Mouse (Mus musculus): ENCODE measurements around the gene Coq6. TPM values are rescaled to one million over a fixed set of nuclear protein-coding genes. Genes with fewer than 3 reads are reported as not detected.

Coq6 gene
- polyA plus RNA-seq, 2 experiments, result 22.0 to 22.5 TPM

DNA sequence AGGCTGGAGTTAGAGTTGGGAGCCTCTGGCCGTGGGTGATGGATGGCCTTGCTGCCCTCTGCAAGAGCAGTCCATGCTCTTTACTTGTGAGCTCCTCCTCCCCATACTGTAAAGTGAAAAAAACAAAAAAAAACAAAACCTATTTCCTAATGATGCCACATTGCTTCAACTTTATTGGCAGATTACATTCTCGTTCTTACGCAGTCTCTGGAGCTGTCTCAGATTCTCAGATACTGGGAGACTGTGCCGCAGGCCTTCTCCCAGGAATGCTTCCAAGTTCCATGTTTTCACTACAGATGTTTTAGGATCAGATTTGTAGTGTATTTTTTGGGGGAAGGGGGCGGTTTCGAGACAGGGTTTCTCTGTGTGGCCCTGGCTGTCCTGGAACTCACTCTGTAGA is 3.7 kb downstream of the Coq6 start:
- no peaks in the 10 kb centered on the region for H3K9me3 ChIP-seq (ENCODE audit: control insufficient read depth, low read length)
- no peak for ATAC-seq (ENCODE audit: insufficient read depth)
- TF ChIP-seq EP300 (IDR thresholded peaks at IDR 0.05; ENCODE audit: low read depth) (no peak), CTCF (IDR thresholded peaks at IDR 0.05; ENCODE audit: low read depth) (no peak)

DNA sequence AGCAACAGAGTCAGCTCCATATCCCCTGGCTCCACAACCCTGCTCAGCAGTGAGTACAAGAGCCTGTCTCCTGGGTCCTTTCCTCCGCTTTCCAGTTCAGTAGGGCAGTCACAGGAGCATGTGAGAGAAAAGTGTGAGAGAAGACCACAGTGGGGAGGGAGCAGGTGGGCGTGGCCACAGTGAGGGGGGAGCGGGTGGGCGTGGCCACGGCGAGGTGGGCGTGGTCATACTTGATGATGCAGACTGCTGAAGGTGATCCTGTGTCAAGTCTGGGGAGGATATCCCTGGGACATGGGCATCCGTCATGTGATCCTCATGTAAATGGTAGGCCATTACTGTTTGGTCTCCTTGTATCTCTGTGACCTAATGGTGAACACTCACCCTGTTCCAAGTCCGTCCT is 5.5 kb downstream of the Coq6 start:
- Histone ChIP-seq H3K4me2 (ENCODE audit: low read depth) (no peak overlapping the region), H3K4me1 (replicated peaks; ENCODE audit: control insufficient read depth in 2 of 2, insufficient read depth in 2 of 2, low read length in 1 of 2) (peaks cover 10 to 14% of the 10 kb centered on the region in 2 experiments), H3K4me3 (ENCODE audit: insufficient read depth in 1 of 2, low read depth in 2 of 2, low read length in 2 of 2) (no peak overlapping the region), H3K27ac (no peak overlapping the region), H3K9me3 (ENCODE audit: control insufficient read depth, low read length) (no peaks in the 10 kb centered on the region), H3K27me3 (ENCODE audit: control insufficient read depth, insufficient read depth, low read length) (no peaks in the 10 kb centered on the region), H3K36me3 (replicated peaks; ENCODE audit: control insufficient read depth, insufficient read depth, low read depth) (peaks cover 22% of the 10 kb centered on the region), H3K9ac (replicated peaks) (no peak overlapping the region)
- TF ChIP-seq EP300 (IDR thresholded peaks at IDR 0.05; ENCODE audit: low read depth) (no peak), CTCF (IDR thresholded peaks at IDR 0.05; ENCODE audit: low read depth) (no peak)
- 59% methylated on average over 9 of the region's 9 CpGs for WGBS (ENCODE audit: insufficient replicate concordance)
- ATAC-seq (ENCODE audit: insufficient read depth) (no peak), DNase-seq (ENCODE audit: low read depth in 3 of 3, low spot score in 3 of 3) (no peak)

More for the DNA sequence above, 3.7 kb downstream of the Coq6 start:
- peaks cover 20 to 24% of the 10 kb centered on the region in 2 experiments for H3K4me1 ChIP-seq (replicated peaks; ENCODE audit: control insufficient read depth in 2 of 2, insufficient read depth in 2 of 2, low read length in 1 of 2)
- H3K4me3 ChIP-seq (ENCODE audit: insufficient read depth in 1 of 2, low read depth in 2 of 2, low read length in 2 of 2), result no peak overlapping the region
- H3K27me3 ChIP-seq (ENCODE audit: control insufficient read depth, insufficient read depth, low read length), result no peaks in the 10 kb centered on the region
- H3K4me2 ChIP-seq (ENCODE audit: low read depth), result no peak overlapping the region
- WGBS (ENCODE audit: insufficient replicate concordance), result 85% methylated on average over 6 of the region's 6 CpGs
- H3K36me3 ChIP-seq (replicated peaks; ENCODE audit: control insufficient read depth, insufficient read depth, low read depth), result peaks cover 11% of the 10 kb centered on the region
- no peak overlapping the region for H3K27ac ChIP-seq
- DNase-seq (ENCODE audit: low read depth in 3 of 3, low spot score in 3 of 3), result no peak
- no peak overlapping the region for H3K9ac ChIP-seq (replicated peaks)

DNA sequence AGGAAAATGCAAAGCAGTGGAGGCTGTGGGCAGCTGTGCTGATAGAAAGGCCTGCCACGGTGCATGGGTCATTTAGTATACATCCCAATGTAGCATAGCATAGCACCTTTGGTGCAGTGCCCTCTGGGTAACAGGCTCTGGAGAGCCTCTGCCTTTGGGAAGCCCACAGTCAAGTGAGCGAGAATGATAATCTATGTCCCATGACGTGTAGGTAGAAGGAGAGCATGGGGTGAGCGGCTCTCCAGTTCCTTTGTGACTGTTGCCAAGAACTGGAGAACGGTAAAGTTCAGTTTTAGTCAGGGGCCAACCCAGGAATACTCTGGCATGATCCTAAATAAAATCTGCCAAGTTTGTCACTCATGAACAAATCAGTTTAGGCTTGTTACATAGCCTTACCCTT is 10.2 kb downstream of the Coq6 start:
- Histone ChIP-seq H3K4me2 (ENCODE audit: low read depth) (no peak overlapping the region), H3K27ac (no peak overlapping the region), H3K4me1 (replicated peaks; ENCODE audit: control insufficient read depth in 2 of 2, insufficient read depth in 2 of 2, low read length in 1 of 2) (peaks cover 2 to 3% of the 10 kb centered on the region in 2 experiments; a peak in 1 of 4 replicates), H3K4me3 (ENCODE audit: insufficient read depth in 1 of 2, low read depth in 2 of 2, low read length in 2 of 2) (no peak overlapping the region), H3K9me3 (ENCODE audit: control insufficient read depth, low read length) (no peaks in the 10 kb centered on the region), H3K36me3 (replicated peaks; ENCODE audit: control insufficient read depth, insufficient read depth, low read depth) (peaks cover 35% of the 10 kb centered on the region), H3K9ac (replicated peaks) (no peak overlapping the region), H3K27me3 (ENCODE audit: control insufficient read depth, insufficient read depth, low read length) (no peaks in the 10 kb centered on the region)
- ATAC-seq (ENCODE audit: insufficient read depth), result no peak
- TF ChIP-seq EP300 (IDR thresholded peaks at IDR 0.05; ENCODE audit: low read depth) (no peak), CTCF (IDR thresholded peaks at IDR 0.05; ENCODE audit: low read depth) (no peak)
- DNase-seq (ENCODE audit: low read depth in 3 of 3, low spot score in 3 of 3), result no peak
- 81% methylated on average over 5 of the region's 5 CpGs for WGBS (ENCODE audit: insufficient replicate concordance)

DNA sequence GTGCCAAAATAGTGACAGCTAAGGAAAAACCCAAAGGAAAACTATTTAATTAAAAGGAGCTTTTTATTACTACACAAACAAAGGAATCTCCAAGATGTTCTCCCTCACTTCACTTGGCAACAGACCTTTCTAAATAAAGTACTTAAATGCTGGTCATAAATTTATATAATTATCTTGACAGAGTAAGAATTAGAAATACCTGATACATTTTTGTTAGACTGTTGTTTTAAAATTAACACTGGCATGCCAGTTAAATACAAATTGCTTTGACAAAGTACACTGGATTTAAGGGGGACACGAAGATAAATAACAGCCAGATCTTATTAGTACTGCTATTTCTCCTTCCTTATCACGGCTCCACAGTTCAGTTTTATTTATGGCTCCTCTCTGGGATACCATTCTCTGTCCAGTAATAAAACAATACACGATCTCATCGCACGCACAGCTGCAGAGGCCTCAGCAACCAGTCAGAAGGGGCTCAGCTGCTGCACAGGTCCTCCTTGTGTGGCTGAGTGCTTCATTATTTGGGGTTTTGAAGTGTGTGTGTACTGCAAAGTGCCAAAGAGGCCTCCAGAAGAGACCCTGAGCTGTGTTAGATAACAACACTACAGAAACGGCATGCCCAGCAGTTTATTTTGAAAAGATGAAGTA is 12.5 kb downstream of the Coq6 start:
- Histone ChIP-seq H3K27ac (no peak overlapping the region), H3K4me3 (ENCODE audit: insufficient read depth in 1 of 2, low read depth in 2 of 2, low read length in 2 of 2) (no peak overlapping the region), H3K27me3 (ENCODE audit: control insufficient read depth, insufficient read depth, low read length) (no peaks in the 10 kb centered on the region), H3K9me3 (ENCODE audit: control insufficient read depth, low read length) (no peaks in the 10 kb centered on the region), H3K36me3 (replicated peaks; ENCODE audit: control insufficient read depth, insufficient read depth, low read depth) (peaks cover 25% of the 10 kb centered on the region), H3K4me1 (replicated peaks; ENCODE audit: control insufficient read depth in 2 of 2, insufficient read depth in 2 of 2, low read length in 1 of 2) (no peaks in the 10 kb centered on the region), H3K9ac (replicated peaks) (no peak overlapping the region), H3K4me2 (ENCODE audit: low read depth) (no peak overlapping the region)
- TF ChIP-seq EP300 (IDR thresholded peaks at IDR 0.05; ENCODE audit: low read depth), result no peak
- no peak for TF ChIP-seq CTCF (IDR thresholded peaks at IDR 0.05; ENCODE audit: low read depth)
- DNase-seq (ENCODE audit: low read depth in 3 of 3, low spot score in 3 of 3) (no peak), ATAC-seq (ENCODE audit: insufficient read depth) (no peak)
- 75% methylated on average over 6 of the region's 6 CpGs for WGBS (ENCODE audit: insufficient replicate concordance)

DNA sequence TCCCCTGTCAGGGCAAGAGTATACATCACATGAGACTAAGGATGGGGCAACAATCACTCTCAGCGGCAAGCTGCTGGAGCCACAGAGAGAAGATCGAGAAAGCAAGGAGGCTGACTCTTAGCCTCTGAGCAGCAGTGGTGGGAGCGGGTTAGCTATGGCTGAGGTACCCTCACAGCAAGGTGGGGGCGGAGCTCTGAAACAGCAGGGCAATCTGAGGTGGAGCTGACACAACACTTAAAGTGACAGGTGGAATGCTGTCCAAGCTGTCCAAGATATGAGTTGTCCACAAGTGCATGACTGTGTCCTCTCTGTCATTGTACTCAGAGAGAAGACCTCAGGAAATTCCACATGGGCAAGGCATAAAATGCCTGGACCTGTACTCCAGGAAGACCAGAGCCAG is 20.9 kb downstream of the Coq6 start:
- no peaks in the 10 kb centered on the region for H3K27me3 ChIP-seq (ENCODE audit: control insufficient read depth, insufficient read depth, low read length)
- ATAC-seq (ENCODE audit: insufficient read depth), result no peak
- peaks cover 0 to 12% of the 10 kb centered on the region in 2 experiments for H3K4me1 ChIP-seq (replicated peaks; ENCODE audit: control insufficient read depth in 2 of 2, insufficient read depth in 2 of 2, low read length in 1 of 2)
- DNase-seq (ENCODE audit: low read depth in 3 of 3, low spot score in 3 of 3), result no peak
- no peak overlapping the region for H3K9ac ChIP-seq (replicated peaks)
- H3K4me3 ChIP-seq (ENCODE audit: insufficient read depth in 1 of 2, low read depth in 2 of 2, low read length in 2 of 2), result no peak overlapping the region
- no peaks in the 10 kb centered on the region for H3K9me3 ChIP-seq (ENCODE audit: control insufficient read depth, low read length)
- WGBS (ENCODE audit: insufficient replicate concordance), result 74% methylated on average over 4 of the region's 4 CpGs
- no peaks in the 10 kb centered on the region; the same call in 1 of the 2 replicates for H3K36me3 ChIP-seq (replicated peaks; ENCODE audit: control insufficient read depth, insufficient read depth, low read depth)
- TF ChIP-seq EP300 (IDR thresholded peaks at IDR 0.05; ENCODE audit: low read depth) (no peak), CTCF (IDR thresholded peaks at IDR 0.05; ENCODE audit: low read depth) (no peak)
- no peak overlapping the region for H3K4me2 ChIP-seq (ENCODE audit: low read depth)
- no peak overlapping the region for H3K27ac ChIP-seq

All from liver, embryonic 14.5 days (tissue).